Mouse (Mus musculus) heart, postnatal 0 days (tissue): ENCODE measurements around the gene Rbp1.

Experiments used
- CTCF ChIP-seq: IDR thresholded peaks from 2 replicates; pipeline ENCODE4 v1.5.1; 2016; ENCODE audit warnings: antibody characterized with exemption, control low read depth, low read depth
- EP300 ChIP-seq: IDR thresholded peaks from 2 replicates; pipeline ENCODE4 v1.6.1; 2016; ENCODE audit warnings: antibody characterized with exemption, low read depth

GRCm38 (mm10) chr9:98489532-98489931, 66.8 kb downstream of the Rbp1 start:
- TF ChIP-seq CTCF (no peak), EP300 (no peak)
